ENCODE assay signal across 12 mouse cellular contexts in the genomic region with DNA sequence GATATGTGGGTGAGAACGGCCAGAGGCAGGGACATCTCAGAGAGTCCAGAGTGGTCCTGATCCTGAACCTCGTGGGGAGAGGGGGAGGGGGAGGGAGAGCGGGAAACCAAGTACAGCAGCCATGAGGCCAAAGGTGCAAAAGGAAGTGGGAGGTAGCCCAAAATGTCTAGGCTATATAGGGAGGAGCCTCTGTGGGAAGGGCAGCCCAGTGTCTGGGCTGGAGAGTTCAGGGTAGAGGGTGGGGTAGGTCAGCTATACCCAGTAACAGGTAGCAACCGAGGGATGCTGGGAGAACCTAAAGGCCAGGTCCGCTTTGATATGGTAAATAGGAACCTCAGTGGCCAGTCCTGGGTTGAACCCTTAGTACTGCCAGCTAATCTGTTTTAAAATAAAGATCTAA. TPM values are rescaled to one million over a fixed set of nuclear protein-coding genes. Genes with fewer than 3 reads are reported as not detected.
A peak's percentile ranks its signal among the peaks of the same experiment; 100 is the strongest.
DNase-seq lines count a peak whose midpoint lies in the region; ATAC-seq and TF ChIP-seq lines count a peak whose summit lies in the region.
"Had no signal": no experiment of that assay in that cellular context is flagged by ENCODE, and none has a peak within 500 bp of the region (broad histone marks: within the 10 kb centered on the region; RNA-seq: fewer than 3 reads in every experiment).

No protein-coding gene starts in this region.

- WGBS in hindbrain, embryonic 13.5 days, result 28% methylated on average over 5 of the region's 5 CpGs
- WGBS in hindbrain, embryonic 11.5 days, result 29% methylated on average over 5 of the region's 5 CpGs
- WGBS in forebrain, embryonic 10.5 days, result 32% methylated on average over 5 of the region's 5 CpGs
- WGBS in limb, embryonic 13.5 days, result 24% methylated on average over 5 of the region's 5 CpGs

- H3K9me3 ChIP-seq in hindbrain, embryonic 13.5 days, result no peaks in the 10 kb centered on the region
- H3K9me3 ChIP-seq in hindbrain, embryonic 11.5 days (ENCODE audit: control insufficient read depth, low read length), result no peaks in the 10 kb centered on the region
- H3K9me3 ChIP-seq in ES-E14 (ENCODE audit: control insufficient read depth, insufficient read depth, low read depth, low read length), result no peaks in the 10 kb centered on the region
- H3K9me3 ChIP-seq in forebrain, embryonic 10.5 days, result 0 out of 2 replicates have a peak, but pooled peaks cover 4% of the 10 kb centered on the region
- no peaks in the 10 kb centered on the region for H3K9me3 ChIP-seq in limb, embryonic 13.5 days

- peak overlapping the region; percentile 47 for H3K4me3 ChIP-seq in hindbrain, embryonic 13.5 days
- no peak overlapping the region for H3K4me3 ChIP-seq in hindbrain, embryonic 11.5 days (ENCODE audit: low read depth, low read length)
- H3K4me3 ChIP-seq in ES-E14 (ENCODE audit: insufficient read depth in 1 of 2, low read depth in 1 of 2, low read length in 2 of 2, poor library complexity in 1 of 2, severe bottlenecking in 1 of 2), result peak overlapping the region; percentile 50 to 63; a peak in 3 of 4 replicates
- H3K4me3 ChIP-seq in forebrain, embryonic 10.5 days, result peak overlapping the region; percentile 55
- H3K4me3 ChIP-seq in limb, embryonic 13.5 days, result peak overlapping the region; percentile 51; the same call in 1 of the 2 replicates

- H3K4me2 ChIP-seq in hindbrain, embryonic 13.5 days, result peak overlapping the region; percentile 89
- H3K4me2 ChIP-seq in hindbrain, embryonic 11.5 days (replicated peaks; ENCODE audit: low read depth, low read length), result no peak overlapping the region
- peak overlapping the region; percentile 95; the same call in 1 of the 2 replicates for H3K4me2 ChIP-seq in limb, embryonic 13.5 days (replicated peaks)

- no peaks in the 10 kb centered on the region for H3K36me3 ChIP-seq in hindbrain, embryonic 13.5 days
- H3K36me3 ChIP-seq in hindbrain, embryonic 11.5 days (ENCODE audit: control insufficient read depth, insufficient read depth, low read length), result no peaks in the 10 kb centered on the region
- H3K36me3 ChIP-seq in ES-E14 (ENCODE audit: control insufficient read depth, insufficient read depth, low read length, poor library complexity, severe bottlenecking), result no peaks in the 10 kb centered on the region
- H3K36me3 ChIP-seq in forebrain, embryonic 10.5 days (replicated peaks), result no peaks in the 10 kb centered on the region
- H3K36me3 ChIP-seq in limb, embryonic 13.5 days, result no peaks in the 10 kb centered on the region

- H3K27me3 ChIP-seq in hindbrain, embryonic 13.5 days, result peaks cover 49% of the 10 kb centered on the region
- H3K27me3 ChIP-seq in hindbrain, embryonic 11.5 days (ENCODE audit: control insufficient read depth, insufficient read depth, low read length), result peaks cover 20% of the 10 kb centered on the region
- peaks cover 56% of the 10 kb centered on the region for H3K27me3 ChIP-seq in forebrain, embryonic 10.5 days (ENCODE audit: poor library complexity, severe bottlenecking)
- peaks cover 43% of the 10 kb centered on the region for H3K27me3 ChIP-seq in limb, embryonic 13.5 days

- no peak for DNase-seq in hindbrain, embryonic 11.5 days (ENCODE audit: low spot score)
- no peak for DNase-seq in ES-E14 (ENCODE audit: low read depth, low spot score)
- no peak for DNase-seq in forebrain, embryonic 10.5 days (ENCODE audit: extremely low spot score, low spot score)
- DNase-seq in frontal cortex, postnatal 36 days (ENCODE audit: low spot score in 2 of 2), result no peak
- no peak for DNase-seq in layer of hippocampus, adult 18-20 months (ENCODE audit: low spot score in 2 of 2)
- DNase-seq in layer of hippocampus, adult 8-10 months (ENCODE audit: low spot score in 2 of 2), result no peak

- H3K9ac ChIP-seq in hindbrain, embryonic 13.5 days, result no peak overlapping the region
- H3K9ac ChIP-seq in hindbrain, embryonic 11.5 days (ENCODE audit: low read depth, low read length), result no peak overlapping the region
- no peak overlapping the region for H3K9ac ChIP-seq in ES-E14 (ENCODE audit: insufficient read depth, low read depth, low read length, poor library complexity, severe bottlenecking)
- no peak overlapping the region for H3K9ac ChIP-seq in limb, embryonic 13.5 days

- H3K4me1 ChIP-seq in hindbrain, embryonic 13.5 days (replicated peaks), result peaks cover 19% of the 10 kb centered on the region
- H3K4me1 ChIP-seq in hindbrain, embryonic 11.5 days (replicated peaks; ENCODE audit: control insufficient read depth, insufficient read depth, low read length), result 0 out of 2 replicates have a peak, but pooled peaks cover 2% of the 10 kb centered on the region
- peaks cover 0 to 8% of the 10 kb centered on the region in 2 experiments; a peak in 2 of 4 replicates for H3K4me1 ChIP-seq in ES-E14 (ENCODE audit: control insufficient read depth in 2 of 2, insufficient read depth in 2 of 2, low read length in 2 of 2, poor library complexity in 1 of 2)
- peaks cover 42% of the 10 kb centered on the region for H3K4me1 ChIP-seq in forebrain, embryonic 10.5 days
- peaks cover 15% of the 10 kb centered on the region for H3K4me1 ChIP-seq in limb, embryonic 13.5 days

- in situ Hi-C loops in ES-E14 (cut with MboI; ENCODE audit: low sequenced_read_pairs in 2 of 2, unreplicated experiment in 2 of 2), result no loop called here

- H3K27ac ChIP-seq in hindbrain, embryonic 13.5 days, result no peak overlapping the region
- no peak overlapping the region for H3K27ac ChIP-seq in hindbrain, embryonic 11.5 days (ENCODE audit: low read depth, low read length)
- no peak overlapping the region for H3K27ac ChIP-seq in ES-E14 (ENCODE audit: insufficient read depth, low read depth, low read length, poor library complexity, severe bottlenecking)
- no peak overlapping the region for H3K27ac ChIP-seq in forebrain, embryonic 10.5 days
- H3K27ac ChIP-seq in limb, embryonic 13.5 days, result no peak overlapping the region

- no peak for ATAC-seq in hindbrain, embryonic 13.5 days (ENCODE audit: low FRiP score)
- no peak for ATAC-seq in hindbrain, embryonic 11.5 days (ENCODE audit: low FRiP score)
- ATAC-seq in limb, embryonic 13.5 days (ENCODE audit: low FRiP score, low read depth), result no peak
- ATAC-seq: lung, postnatal 0 days had no signal

TF ChIP-seq in ES-E14, 5 proteins besides CTCF, POLR2A, EP300 and RAD21:
- no peak for TF ChIP-seq CHD2 (IDR thresholded peaks at IDR 0.05; ENCODE audit: low read depth, low read length)
- no peak for TF ChIP-seq HCFC1 (IDR thresholded peaks at IDR 0.05; ENCODE audit: borderline replicate concordance, insufficient read depth, low read length)
- TF ChIP-seq ZNF384 (IDR thresholded peaks at IDR 0.05; ENCODE audit: low read depth, low read length), result no peak
- TF ChIP-seq ZC3H11A (IDR thresholded peaks at IDR 0.05; ENCODE audit: borderline replicate concordance, low read depth, low read length), result no peak
- no peak for TF ChIP-seq MAFK (IDR thresholded peaks at IDR 0.05; ENCODE audit: insufficient read depth, low read depth, low read length)

RNA-seq across cellular contexts. Expression of gene Ppa1, which starts 23.6 kb away (rescaled TPM):
- 206 and 209 TPM in 2 replicates for polyA plus RNA-seq in hindbrain, embryonic 13.5 days (2015; fragmentation: Nextera tagmentation; extraction: Ambion mirVana)
- 276 and 297 TPM in 2 replicates for polyA plus RNA-seq in hindbrain, embryonic 11.5 days (2014; fragmentation: Nextera tagmentation; extraction: Ambion mirVana)
- total RNA-seq in ES-E14 (2012; rRNA removed), result 165 and 262 TPM in 2 replicates
- 392 and 395 TPM in 2 replicates for polyA plus RNA-seq in forebrain, embryonic 10.5 days (2016; fragmentation: Nextera tagmentation; extraction: Ambion mirVana)
- 208 and 209 TPM in 2 replicates for polyA plus RNA-seq in limb, embryonic 13.5 days (2015; fragmentation: Nextera tagmentation; extraction: Ambion mirVana)
- total RNA-seq in layer of hippocampus, adult 18-20 months (2021), result 100 to 1,000 TPM; 101 to 109 TPM
- total RNA-seq in layer of hippocampus, adult 8-10 months (2022), result 100 to 1,000 TPM in 3 of 4 experiments, 10 to 100 TPM in 1; 98.3 to 113 (median 102) TPM

RNA-seq across cellular contexts. Expression of gene Npffr1, which starts 29.5 kb away (rescaled TPM):
- 0.40 and 0.42 TPM in 2 replicates for polyA plus RNA-seq in hindbrain, embryonic 13.5 days (2015; fragmentation: Nextera tagmentation; extraction: Ambion mirVana)
- 0.11 and 0.13 TPM in 2 replicates for polyA plus RNA-seq in hindbrain, embryonic 11.5 days (2014; fragmentation: Nextera tagmentation; extraction: Ambion mirVana)
- 0.16 and 0.18 TPM in 2 replicates for total RNA-seq in ES-E14 (2012; rRNA removed)
- 0.05 and 0.07 TPM in 2 replicates for polyA plus RNA-seq in forebrain, embryonic 10.5 days (2016; fragmentation: Nextera tagmentation; extraction: Ambion mirVana)
- 0.05 and 0.11 TPM in 2 replicates for polyA plus RNA-seq in limb, embryonic 13.5 days (2015; fragmentation: Nextera tagmentation; extraction: Ambion mirVana)
- total RNA-seq in layer of hippocampus, adult 18-20 months (2021), result 1 to 10 TPM; 4.5 to 5.8 TPM
- 1 to 10 TPM; 3.4 to 4.2 (median 3.6) TPM for total RNA-seq in layer of hippocampus, adult 8-10 months (2022)
- total RNA-seq: common myeloid progenitor, adult 5-6 weeks had no signal
- polyA plus RNA-seq: heart, embryonic 16.5 days; limb, embryonic 11.5 days had no signal

RNA-seq across cellular contexts. Expression of gene Sar1a, which starts 55.3 kb away (rescaled TPM):
- polyA plus RNA-seq in hindbrain, embryonic 13.5 days (2015; fragmentation: Nextera tagmentation; extraction: Ambion mirVana), result 194 and 201 TPM in 2 replicates
- polyA plus RNA-seq in hindbrain, embryonic 11.5 days (2014; fragmentation: Nextera tagmentation; extraction: Ambion mirVana), result 246 and 248 TPM in 2 replicates
- 145 and 158 TPM in 2 replicates for total RNA-seq in ES-E14 (2012; rRNA removed)
- polyA plus RNA-seq in forebrain, embryonic 10.5 days (2016; fragmentation: Nextera tagmentation; extraction: Ambion mirVana), result 225 and 226 TPM in 2 replicates
- polyA plus RNA-seq in limb, embryonic 13.5 days (2015; fragmentation: Nextera tagmentation; extraction: Ambion mirVana), result 291 and 292 TPM in 2 replicates
- total RNA-seq in layer of hippocampus, adult 18-20 months (2021), result 100 to 1,000 TPM; 119 to 122 TPM
- total RNA-seq in layer of hippocampus, adult 8-10 months (2022), result 100 to 1,000 TPM; 118 to 126 (median 121) TPM
